ENCODE assay signal across 11 mouse cellular contexts in the genomic region with DNA sequence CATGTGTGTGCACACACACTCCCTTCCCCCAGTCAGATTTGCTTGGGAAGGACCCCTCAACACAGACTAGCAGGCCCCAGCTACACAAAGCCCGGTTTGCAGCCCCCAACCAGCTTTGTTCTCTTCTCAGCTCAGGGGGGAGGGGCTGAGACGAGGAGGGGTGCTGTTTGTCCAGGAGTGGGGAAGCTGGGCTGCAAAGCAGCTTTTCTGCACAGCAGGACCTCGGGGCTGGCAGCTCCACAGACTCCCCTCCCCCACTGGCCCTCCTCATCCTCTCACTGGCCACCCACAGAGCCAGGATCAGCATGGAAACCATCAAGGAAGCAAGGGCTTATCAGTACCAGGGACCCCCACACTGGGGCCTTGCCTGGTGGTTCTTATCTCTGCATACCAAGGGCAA. TPM values are rescaled to one million over a fixed set of nuclear protein-coding genes. Genes with fewer than 3 reads are reported as not detected.
DNase-seq lines count a peak whose midpoint lies in the region; ATAC-seq and TF ChIP-seq lines count a peak whose summit lies in the region.
"Had no signal": no experiment of that assay in that cellular context is flagged by ENCODE, and none has a peak within 500 bp of the region (broad histone marks: within the 10 kb centered on the region; RNA-seq: fewer than 3 reads in every experiment).

No protein-coding gene starts in this region.

- H3K27me3 ChIP-seq in lung, embryonic 14.5 days (ENCODE audit: insufficient read depth, low read length): no peaks in the 10 kb centered on the region; the same call in 1 of the 2 replicates
- no peaks in the 10 kb centered on the region for H3K27me3 ChIP-seq in lung, postnatal 0 days (replicated peaks; ENCODE audit: insufficient read depth, low read length)
- peaks cover 3% of the 10 kb centered on the region; the same call in 1 of the 2 replicates for H3K27me3 ChIP-seq in limb, embryonic 12.5 days

- WGBS in lung, embryonic 14.5 days: 10% methylated on average over 3 of the region's 3 CpGs
- 21% methylated on average over 3 of the region's 3 CpGs for WGBS in lung, postnatal 0 days
- WGBS in limb, embryonic 12.5 days: 2% methylated on average over 3 of the region's 3 CpGs

- peak; percentile 47 to 60 for DNase-seq in cerebellum, postnatal 10 days
- DNase-seq in cerebellum, adult 8-10 months: no peak
- peak; percentile 21 for DNase-seq in lung, embryonic 14.5 days
- DNase-seq in lung, postnatal 0 days (ENCODE audit: low spot score): no peak
- DNase-seq in retina, embryonic 14.5 days (ENCODE audit: low spot score): peak; percentile 41
- no peak for DNase-seq in ovary, postnatal 36 days (ENCODE audit: low spot score)
- DNase-seq: adrenal gland, adult 2 months; cerebellum, adult 11 months; thymus, postnatal 25 days had no signal

- TF ChIP-seq EP300 in lung, postnatal 0 days (IDR thresholded peaks at IDR 0.05): no peak

- H3K4me3 ChIP-seq in lung, embryonic 14.5 days (ENCODE audit: low read depth, low read length): no peak overlapping the region
- H3K4me3 ChIP-seq in lung, postnatal 0 days (ENCODE audit: low read depth, low read length): no peak overlapping the region
- peak overlapping the region; percentile 80 for H3K4me3 ChIP-seq in limb, embryonic 12.5 days (replicated peaks)

- no peaks in the 10 kb centered on the region for H3K9me3 ChIP-seq in lung, embryonic 14.5 days (ENCODE audit: low read depth, low read length)
- H3K9me3 ChIP-seq in lung, postnatal 0 days (ENCODE audit: low read length): no peaks in the 10 kb centered on the region
- no peaks in the 10 kb centered on the region for H3K9me3 ChIP-seq in limb, embryonic 12.5 days

- no peak overlapping the region for H3K9ac ChIP-seq in lung, embryonic 14.5 days
- no peak overlapping the region for H3K9ac ChIP-seq in lung, postnatal 0 days (replicated peaks; ENCODE audit: low read depth)
- H3K9ac ChIP-seq in limb, embryonic 12.5 days (replicated peaks): peak overlapping the region; percentile 32; the same call in 1 of the 2 replicates

- H3K4me2 ChIP-seq in lung, embryonic 14.5 days: peak overlapping the region; percentile 99; the same call in 1 of the 2 replicates
- no peak overlapping the region for H3K4me2 ChIP-seq in lung, postnatal 0 days (replicated peaks; ENCODE audit: low read depth, low read length)
- peak overlapping the region; percentile 93 for H3K4me2 ChIP-seq in limb, embryonic 12.5 days

- ATAC-seq in lung, embryonic 14.5 days (ENCODE audit: insufficient read depth): no peak
- ATAC-seq in lung, postnatal 0 days: no peak
- ATAC-seq in limb, embryonic 12.5 days (ENCODE audit: insufficient number of reproducible peaks, insufficient read depth, low FRiP score, low TSS enrichment, low read depth): no peak; the same call in 1 of the 2 replicates
- ATAC-seq in megakaryocyte, adult 5-6 weeks (ENCODE audit: poor library complexity, severe bottlenecking): no peak

- H3K27ac ChIP-seq in lung, embryonic 14.5 days (ENCODE audit: low read depth): no peak overlapping the region; the same call in 1 of the 2 replicates
- H3K27ac ChIP-seq in lung, postnatal 0 days (ENCODE audit: low read length): no peak overlapping the region
- peak overlapping the region; percentile 95 for H3K27ac ChIP-seq in limb, embryonic 12.5 days

- TF ChIP-seq CTCF in lung, embryonic 14.5 days (IDR thresholded peaks at IDR 0.05; ENCODE audit: low read depth): no peak
- TF ChIP-seq CTCF in lung, postnatal 0 days (IDR thresholded peaks at IDR 0.05): no peak

- H3K36me3 ChIP-seq in lung, embryonic 14.5 days (ENCODE audit: insufficient read depth): peaks cover 25% of the 10 kb centered on the region; the same call in 1 of the 2 replicates
- peaks cover 16% of the 10 kb centered on the region; the same call in 1 of the 2 replicates for H3K36me3 ChIP-seq in lung, postnatal 0 days (ENCODE audit: insufficient read depth, low read length)
- peaks cover 38% of the 10 kb centered on the region for H3K36me3 ChIP-seq in limb, embryonic 12.5 days

- peaks cover 24% of the 10 kb centered on the region for H3K4me1 ChIP-seq in lung, embryonic 14.5 days (ENCODE audit: insufficient read depth)
- peaks cover 17% of the 10 kb centered on the region for H3K4me1 ChIP-seq in lung, postnatal 0 days (ENCODE audit: insufficient read depth, low read depth, low read length)
- H3K4me1 ChIP-seq in limb, embryonic 12.5 days (replicated peaks): peaks cover 63% of the 10 kb centered on the region

RNA-seq across cellular contexts. Expression of a gene that starts 2.5 kb away (rescaled TPM):
- 4.8 and 5.9 TPM in 2 replicates for polyA plus RNA-seq in lung, embryonic 14.5 days (2014; fragmentation: Nextera tagmentation; extraction: Ambion mirVana)
- polyA plus RNA-seq in lung, postnatal 0 days (2015; fragmentation: Nextera tagmentation; extraction: Ambion mirVana): 1.8 and 2.9 TPM in 2 replicates
- 28.2 and 30.6 TPM in 2 replicates for polyA plus RNA-seq in limb, embryonic 12.5 days (2016; fragmentation: Nextera tagmentation; extraction: Ambion mirVana)
- not detected in 2 replicates for total RNA-seq in megakaryocyte, adult 5-6 weeks (2015)
- total RNA-seq in megakaryocyte, adult 5-6 weeks (2017): not detected in 2 replicates

RNA-seq across cellular contexts. Expression of a gene that starts 24.4 kb away (rescaled TPM):
- polyA plus RNA-seq in lung, embryonic 14.5 days (2014; fragmentation: Nextera tagmentation; extraction: Ambion mirVana): 40.0 and 41.9 TPM in 2 replicates
- polyA plus RNA-seq in lung, postnatal 0 days (2015; fragmentation: Nextera tagmentation; extraction: Ambion mirVana): 40.6 and 41.7 TPM in 2 replicates
- polyA plus RNA-seq in limb, embryonic 12.5 days (2016; fragmentation: Nextera tagmentation; extraction: Ambion mirVana): 34.8 and 36.9 TPM in 2 replicates
- 0.52 and 1.2 TPM in 2 replicates for total RNA-seq in megakaryocyte, adult 5-6 weeks (2015)
- total RNA-seq in megakaryocyte, adult 5-6 weeks (2017): 0.20 and 0.92 TPM in 2 replicates

RNA-seq across cellular contexts. Expression of a gene that starts 44.8 kb away (rescaled TPM):
- polyA plus RNA-seq in lung, embryonic 14.5 days (2014; fragmentation: Nextera tagmentation; extraction: Ambion mirVana): 74.6 and 81.0 TPM in 2 replicates
- polyA plus RNA-seq in lung, postnatal 0 days (2015; fragmentation: Nextera tagmentation; extraction: Ambion mirVana): 141 and 146 TPM in 2 replicates
- polyA plus RNA-seq in limb, embryonic 12.5 days (2016; fragmentation: Nextera tagmentation; extraction: Ambion mirVana): 60.5 and 61.5 TPM in 2 replicates
- total RNA-seq in megakaryocyte, adult 5-6 weeks (2015): 222 and 239 TPM in 2 replicates
- 86.2 and 101 TPM in 2 replicates for total RNA-seq in megakaryocyte, adult 5-6 weeks (2017)

RNA-seq across cellular contexts. Expression of a gene that starts 49.7 kb away (rescaled TPM):
- polyA plus RNA-seq in lung, embryonic 14.5 days (2014; fragmentation: Nextera tagmentation; extraction: Ambion mirVana): 41.1 and 42.3 TPM in 2 replicates
- 675 and 696 TPM in 2 replicates for polyA plus RNA-seq in lung, postnatal 0 days (2015; fragmentation: Nextera tagmentation; extraction: Ambion mirVana)
- 25.3 and 28.9 TPM in 2 replicates for polyA plus RNA-seq in limb, embryonic 12.5 days (2016; fragmentation: Nextera tagmentation; extraction: Ambion mirVana)
- total RNA-seq in megakaryocyte, adult 5-6 weeks (2015): 2.5 and 2.9 TPM in 2 replicates
- 6.5 and 13.4 TPM in 2 replicates for total RNA-seq in megakaryocyte, adult 5-6 weeks (2017)

Comparison
In these comparisons a context has a peak if more than half of its experiments do, and no peak if none do; other contexts are left out.
1. DNase-seq: peak in cerebellum, postnatal 10 days (2 of 2), lung, embryonic 14.5 days (single experiment) and retina, embryonic 14.5 days (single experiment); none in cerebellum, adult 8-10 months (single experiment), lung, postnatal 0 days (single experiment) and ovary, postnatal 36 days (single experiment).